Mouse (Mus musculus) embryonic stem cell, embryonic (primary cell): Measurements from ENCODE around the gene Ccdc83.

Experiments used
- CTCF ChIA-PET, 4 experiments: fragments of 300-600 bp in 2 of 4; fragments of 350-600 bp in 2 of 4; sonication (Branson Sonifier 250); formaldehyde crosslinking; loops; one replicate each; lab custom pipeline; 2022; ENCODE audit warnings: inconsistent platforms in 2 of 4; lab: Charles Lee
- POLR2A ChIA-PET, 4 experiments: fragments of 300-600 bp in 2 of 4; fragments of 350-600 bp in 2 of 4; sonication (Branson Sonifier 250); formaldehyde crosslinking; loops; one replicate each; lab custom pipeline; 2022; ENCODE audit warnings: antibody characterized with exemption in 4 of 4, inconsistent platforms in 1 of 4; lab: Charles Lee

Gene Ccdc83

DNA sequence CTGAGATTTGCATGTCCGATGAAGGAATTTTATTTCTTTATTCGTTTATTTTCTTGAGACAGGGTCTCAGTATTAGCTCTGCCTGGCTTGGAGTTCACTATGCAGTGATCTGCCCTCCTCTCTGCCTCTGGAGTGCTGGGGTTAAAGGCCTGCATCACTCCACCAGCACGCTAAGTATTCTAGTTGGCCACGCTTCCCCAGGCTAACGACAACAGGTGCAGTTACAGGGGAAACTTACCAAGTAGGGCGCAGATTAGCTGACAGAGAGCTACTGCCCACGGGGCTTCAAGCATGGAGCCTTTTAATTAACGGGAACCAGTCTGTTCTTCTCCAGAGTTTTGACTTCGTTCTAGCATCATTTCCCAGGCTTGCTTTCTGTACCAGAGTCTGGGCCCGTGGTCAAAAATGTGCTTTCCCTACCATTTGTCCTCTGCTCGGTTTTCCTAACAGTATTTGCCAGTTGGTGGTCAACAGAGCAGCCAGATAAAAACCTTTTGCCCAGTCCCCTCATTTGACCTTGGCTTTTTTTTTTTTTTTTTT lies 9.1 kb upstream of the Ccdc83 start:
- ChIA-PET POLR2A (no interaction called here), CTCF (no interaction called here)

DNA sequence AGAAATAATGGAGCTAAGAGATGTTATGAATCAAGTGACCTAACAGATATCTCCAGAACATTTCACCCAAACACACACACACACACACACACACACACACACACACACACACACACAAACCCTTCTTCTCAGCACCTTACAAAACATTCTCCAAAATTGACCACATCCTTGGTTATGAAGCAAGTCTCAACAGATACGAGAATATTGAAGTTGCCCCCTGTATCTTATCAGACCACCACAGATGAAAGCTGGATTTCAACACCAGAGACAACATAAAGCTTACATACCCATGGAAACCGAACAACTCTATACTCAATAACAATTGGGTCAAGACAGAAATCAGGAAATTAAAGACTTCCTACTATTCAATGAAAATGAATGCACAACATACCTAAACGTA lies 4.6 kb upstream of the Ccdc83 start:
- POLR2A ChIA-PET: no interaction called here
- CTCF ChIA-PET: no interaction called here

DNA sequence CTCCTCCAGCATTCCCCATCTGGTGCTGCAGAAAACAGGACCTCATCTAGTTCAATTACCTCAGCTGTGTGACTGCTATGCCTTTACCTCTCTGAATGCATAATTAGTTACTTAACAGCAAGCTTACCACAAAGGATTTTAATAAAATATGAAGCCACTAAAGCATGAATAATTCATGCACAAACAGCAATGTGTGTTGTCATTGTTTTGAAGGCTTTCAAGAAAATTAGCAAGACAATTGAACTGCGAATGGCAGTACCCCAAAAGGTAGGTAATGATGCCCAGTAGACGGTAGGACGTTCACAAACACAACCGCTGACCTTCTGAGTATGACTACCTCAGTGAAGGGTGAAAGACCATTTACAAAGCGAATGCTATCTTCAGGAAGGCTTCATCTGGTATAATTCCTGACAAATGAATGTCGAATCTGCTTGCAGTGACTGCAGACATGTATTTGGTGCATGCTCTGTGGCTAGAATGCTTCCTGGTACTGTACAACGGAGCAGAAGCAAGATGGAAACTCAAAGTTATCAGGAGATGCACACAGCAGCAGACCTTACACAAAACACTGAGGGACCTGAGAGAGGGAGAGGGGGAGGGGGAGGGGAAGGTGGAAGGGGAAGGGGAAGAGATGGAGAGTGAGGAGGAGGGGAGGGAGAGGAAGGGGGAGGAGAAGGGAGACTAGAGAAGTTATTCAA lies 3.5 kb downstream of the Ccdc83 start:
- CTCF ChIA-PET: no interaction called here
- POLR2A ChIA-PET: no interaction called here

DNA sequence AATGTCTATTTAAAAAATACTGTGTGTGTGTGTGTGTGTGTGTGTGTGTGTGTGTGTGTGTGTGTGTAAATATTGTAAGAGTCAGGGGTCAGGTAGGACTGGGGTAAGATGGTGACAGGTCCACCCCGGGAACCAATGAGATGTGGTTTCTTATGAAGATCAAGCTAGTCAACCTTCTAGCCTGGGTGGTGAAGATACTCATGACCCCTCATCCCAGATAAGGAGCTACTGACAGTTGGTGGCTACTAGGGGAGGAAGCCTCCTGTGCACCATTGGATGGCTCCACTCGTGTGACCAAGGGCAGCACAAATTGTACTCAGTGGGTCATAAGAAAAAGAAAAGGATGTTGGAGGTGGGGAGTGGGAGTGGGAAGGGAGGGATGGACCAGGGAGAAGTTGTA lies 5.7 kb downstream of the Ccdc83 start:
- ChIA-PET CTCF (interaction anchor here in 1 of 4 experiments (0.8 kb wide), 1 partner anchor 368 kb away, joined by 14 read pairs; no protein-coding TSS in a partner anchor), POLR2A (interaction anchor here in 1 of 4 experiments (0.7 kb wide), 1 partner anchor 1172 kb away, joined by 3 read pairs; no protein-coding TSS in a partner anchor)

DNA sequence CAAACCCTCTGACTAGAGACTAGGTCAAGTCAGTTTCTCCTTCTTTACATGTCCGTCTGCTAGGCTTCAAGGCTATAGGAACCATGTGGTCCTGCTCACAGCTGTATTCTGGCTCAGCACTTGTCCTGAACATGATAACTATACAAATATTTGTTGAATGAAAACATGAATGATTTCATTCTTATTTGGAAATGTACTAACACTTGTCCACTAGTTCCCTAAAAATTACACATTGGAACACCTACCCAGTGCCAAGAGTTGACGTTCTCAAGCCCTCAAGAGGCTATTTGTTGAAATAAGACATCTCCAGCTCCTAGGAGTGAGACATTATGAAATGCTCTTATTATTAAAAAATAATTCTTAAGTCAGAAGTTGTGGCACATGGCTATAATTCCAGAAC lies 6.9 kb downstream of the Ccdc83 start:
- ChIA-PET CTCF (no interaction called here), POLR2A (no interaction called here)

DNA sequence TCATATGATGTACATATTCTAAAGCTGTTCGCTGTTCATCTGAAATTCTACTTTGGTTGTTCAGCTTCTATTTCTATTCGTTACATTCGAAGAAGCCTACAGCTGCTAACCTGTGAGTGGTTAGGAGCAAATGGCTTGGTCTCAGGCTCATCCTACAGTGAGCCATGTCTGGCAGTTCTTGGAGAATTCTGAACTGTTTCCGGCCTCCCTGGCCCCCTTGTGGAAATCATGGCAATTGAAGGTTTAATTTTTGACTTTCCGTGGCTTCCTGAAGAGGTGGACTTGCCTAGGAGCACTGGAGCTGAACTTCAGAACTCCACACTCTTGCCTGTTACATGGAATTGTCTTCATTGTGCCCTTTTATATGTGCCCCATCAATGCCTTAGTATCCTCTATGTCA lies 12.6 kb downstream of the Ccdc83 start:
- CTCF ChIA-PET: no interaction called here

DNA sequence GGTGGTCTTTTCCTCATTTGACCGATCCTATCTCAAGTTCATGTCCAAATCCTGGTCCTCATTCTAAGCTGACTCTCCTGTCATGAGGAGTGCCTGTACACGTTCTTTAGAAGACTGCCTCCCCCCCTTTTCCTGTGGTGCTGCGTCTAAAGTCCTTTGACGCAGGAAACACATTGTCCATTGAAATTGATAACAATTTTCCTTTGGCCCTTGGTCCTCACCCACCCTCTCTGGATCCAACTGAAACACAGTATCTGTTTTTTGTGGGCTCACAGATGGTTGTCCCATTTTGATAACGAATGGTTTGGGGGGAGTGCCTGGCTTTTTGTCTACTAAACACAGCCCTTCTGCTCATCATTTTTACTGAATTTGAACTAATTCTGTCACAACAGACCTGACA lies 21.9 kb downstream of the Ccdc83 start:
- POLR2A ChIA-PET: no interaction called here
- CTCF ChIA-PET: no interaction called here

More for the DNA sequence above, 12.6 kb downstream of the Ccdc83 start:
- POLR2A ChIA-PET: no interaction called here

DNA sequence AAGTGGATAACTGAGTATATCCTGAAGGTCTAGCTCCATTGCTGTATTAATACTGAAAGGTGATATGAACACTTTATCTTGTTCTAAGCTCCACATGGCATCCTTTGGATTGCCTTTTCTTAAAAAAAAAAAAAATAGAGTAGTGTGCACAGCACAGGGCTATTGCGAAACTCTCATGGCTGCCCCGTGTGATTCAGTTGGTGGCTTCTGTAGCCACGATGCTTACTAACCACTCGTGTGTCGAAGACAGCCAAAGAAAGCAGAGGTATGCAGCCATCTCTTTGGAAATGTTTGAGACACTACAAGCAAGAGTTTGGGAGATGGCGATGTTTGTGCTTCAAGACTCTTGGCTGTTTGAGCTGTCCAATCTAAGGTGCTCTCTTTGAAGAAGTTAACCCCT lies 22.4 kb downstream of the Ccdc83 start:
- POLR2A ChIA-PET: no interaction called here
- CTCF ChIA-PET: interaction anchor here in 1 of 4 experiments (0.7 kb wide), 1 partner anchor 347 kb away, joined by 3 read pairs; no protein-coding TSS in a partner anchor

DNA sequence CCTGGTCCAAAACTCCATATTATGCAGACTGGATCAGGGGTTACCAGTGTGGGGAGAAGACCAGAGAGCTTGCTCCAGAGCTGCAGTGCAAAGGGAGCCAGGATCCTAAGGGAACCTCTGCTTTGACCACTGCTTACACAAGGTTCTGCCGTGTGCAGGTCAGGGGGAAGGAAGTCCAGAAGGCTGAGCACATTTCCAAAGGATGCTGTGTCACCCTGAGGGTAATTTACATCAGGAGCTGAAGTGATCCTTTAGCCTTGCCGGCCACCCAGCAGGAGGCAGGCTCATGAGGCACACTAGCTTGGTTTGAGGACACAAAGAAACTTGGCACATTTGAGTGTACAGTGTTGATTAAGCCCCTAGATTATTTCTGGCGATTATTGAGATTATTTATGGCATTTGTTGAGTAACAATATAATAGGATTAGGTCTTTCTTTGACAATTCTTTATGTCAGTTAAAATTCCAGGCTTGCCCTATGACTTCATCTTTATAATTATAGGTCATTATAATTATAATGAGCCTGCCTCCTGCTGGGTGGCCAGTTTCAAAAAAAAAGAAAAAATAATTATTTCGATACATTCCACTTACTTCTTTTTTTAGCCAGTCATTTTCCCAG lies 29.2 kb downstream of the Ccdc83 start:
- CTCF ChIA-PET: interaction anchor here in 1 of 4 experiments (0.7 kb wide), 1 partner anchor 18 kb away, joined by 3 read pairs; no protein-coding TSS in a partner anchor

DNA sequence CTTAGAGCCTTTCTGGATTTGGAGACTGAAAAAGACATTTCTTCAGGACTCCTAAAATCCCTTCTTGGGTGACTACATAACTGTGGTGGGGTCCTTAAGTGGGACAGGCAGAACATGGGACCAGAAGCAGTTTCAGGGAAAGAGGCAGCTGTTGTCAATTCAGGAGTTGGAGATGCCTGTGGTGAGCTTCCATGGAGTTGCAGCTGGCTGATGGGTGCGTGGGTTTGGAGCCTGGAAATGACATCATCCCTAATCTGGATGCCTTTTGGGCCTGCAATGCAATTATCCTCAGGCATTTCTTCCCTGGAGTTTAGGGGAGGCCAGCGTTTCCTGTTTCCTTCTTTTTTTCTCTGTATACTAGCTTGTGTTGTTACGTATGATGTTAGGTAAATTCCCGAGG lies 31.7 kb downstream of the Ccdc83 start:
- ChIA-PET CTCF (interaction anchor here in 2 of 4 experiments (0.5 to 0.9 kb wide), 3 partner anchors 103 to 236 kb away, joined by 3 to 12 read pairs (median 9); no protein-coding TSS in a partner anchor), POLR2A (no interaction called here)

More for the DNA sequence above, 29.2 kb downstream of the Ccdc83 start:
- POLR2A ChIA-PET: no interaction called here

DNA sequence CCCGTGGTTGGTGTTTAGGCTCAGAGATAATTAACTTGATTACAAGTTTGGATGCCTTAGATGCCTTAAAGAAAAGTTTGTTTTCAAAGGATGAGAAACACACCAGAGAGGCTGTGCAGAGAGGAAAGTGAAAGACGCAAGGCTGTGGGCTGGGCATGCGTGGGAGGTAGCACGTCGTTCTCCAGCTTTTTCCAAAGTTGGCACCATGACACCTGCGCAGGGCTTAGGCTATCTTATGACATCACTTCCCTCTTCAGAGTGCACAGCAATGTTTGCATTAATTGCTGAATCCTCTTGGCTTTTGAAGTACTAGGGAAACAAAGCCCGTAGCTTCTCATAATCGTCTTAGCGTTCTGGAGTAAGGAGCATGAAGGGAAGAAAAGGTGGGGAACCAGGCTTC lies 34.1 kb downstream of the Ccdc83 start:
- ChIA-PET CTCF (no interaction called here), POLR2A (interaction anchor here in 1 of 4 experiments (0.7 kb wide), 1 partner anchor 395 kb away, joined by 3 read pairs; no protein-coding TSS in a partner anchor)

DNA sequence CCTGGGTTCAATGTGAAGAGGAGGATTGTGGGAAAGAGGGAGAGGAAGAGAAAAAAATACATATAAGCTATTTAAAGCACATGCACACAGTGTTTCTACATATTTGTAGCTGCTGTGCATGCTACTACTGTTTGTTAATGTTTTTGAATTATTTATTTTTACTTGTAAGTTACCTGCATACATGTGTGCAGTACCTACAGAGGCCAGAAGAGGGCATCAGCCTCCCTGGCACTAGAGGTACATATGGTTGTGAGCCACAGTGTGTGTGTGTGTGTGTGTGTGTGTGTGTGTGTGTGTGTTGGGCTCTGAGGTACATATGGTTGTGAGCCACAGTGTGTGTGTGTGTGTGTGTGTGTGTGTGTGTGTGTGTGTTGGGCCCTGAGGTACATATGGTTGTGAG lies 36.7 kb downstream of the Ccdc83 start:
- ChIA-PET CTCF (interaction anchor here in 2 of 4 experiments (0.6 to 0.7 kb wide), 2 partner anchors 46 to 304 kb away, joined by 3 to 4 read pairs; no protein-coding TSS in a partner anchor), POLR2A (interaction anchor here in 1 of 4 experiments (0.6 kb wide), 1 partner anchor 232 kb away, joined by 4 read pairs; no protein-coding TSS in a partner anchor)

DNA sequence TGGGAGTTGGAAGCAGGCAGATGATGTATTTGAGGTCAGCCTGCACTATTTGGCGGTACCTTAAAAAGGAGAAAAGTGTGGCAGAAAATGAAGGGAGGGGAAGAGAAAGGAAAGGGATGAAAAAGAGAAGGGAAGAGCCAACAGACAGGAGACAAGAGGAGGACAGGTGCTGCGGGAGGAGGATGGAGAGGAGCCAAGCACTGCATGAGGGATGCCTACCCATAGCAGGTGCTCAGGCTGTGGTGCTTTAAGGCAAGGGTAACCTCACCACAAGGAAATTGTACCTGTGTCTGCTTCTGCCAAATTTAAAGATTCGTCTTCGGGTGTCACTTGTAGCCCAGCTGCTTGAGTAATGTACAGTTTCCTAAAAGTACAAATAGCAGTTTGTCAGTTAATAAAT lies 37.5 kb downstream of the Ccdc83 start:
- ChIA-PET POLR2A (interaction anchor here in 1 of 4 experiments (0.6 kb wide), 1 partner anchor 231 kb away, joined by 4 read pairs; no protein-coding TSS in a partner anchor), CTCF (no interaction called here)

DNA sequence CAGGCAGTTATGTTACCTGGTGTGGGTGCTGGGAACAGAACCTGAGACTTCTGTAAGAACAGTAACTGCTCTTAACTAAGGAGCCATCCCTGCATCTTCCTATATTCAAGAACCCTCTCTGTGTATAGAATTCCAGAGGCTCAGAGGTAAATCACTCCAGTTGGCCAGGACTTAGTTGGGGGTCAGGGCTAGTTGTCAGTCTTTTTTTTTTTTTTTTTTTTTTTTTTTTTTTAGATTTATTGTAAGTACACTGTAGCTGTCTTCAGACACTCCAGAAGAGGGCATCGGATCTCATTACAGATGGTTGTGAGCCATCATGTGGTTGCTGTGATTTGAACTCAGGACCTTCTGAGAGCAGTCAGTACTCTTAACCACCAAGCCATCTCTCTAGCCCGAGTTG lies 44.1 kb downstream of the Ccdc83 start:
- CTCF ChIA-PET: interaction anchor here in 1 of 4 experiments (0.6 kb wide), 1 partner anchor 380 kb away, joined by 3 read pairs; no protein-coding TSS in a partner anchor

DNA sequence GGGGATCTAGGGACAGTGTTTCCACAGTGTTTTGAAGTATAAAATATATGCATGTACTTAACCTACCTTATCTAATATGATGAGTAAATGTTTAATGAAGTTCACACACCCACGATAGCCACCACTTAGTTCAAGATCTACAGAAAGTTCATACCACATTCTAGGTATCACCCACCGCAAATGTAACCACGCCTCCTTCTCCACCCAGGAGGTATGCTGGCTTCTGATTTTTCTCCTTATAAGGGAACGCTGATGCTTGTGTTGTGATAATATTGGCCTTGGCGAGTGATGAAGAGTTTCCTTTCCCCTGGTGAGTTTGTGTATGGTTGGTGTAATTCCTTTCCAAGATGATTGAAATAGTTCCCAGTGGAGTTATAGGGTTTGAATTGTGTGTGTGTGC lies 47.5 kb downstream of the Ccdc83 start:
- CTCF ChIA-PET: no interaction called here

More for the DNA sequence above, 44.1 kb downstream of the Ccdc83 start:
- POLR2A ChIA-PET: no interaction called here

DNA sequence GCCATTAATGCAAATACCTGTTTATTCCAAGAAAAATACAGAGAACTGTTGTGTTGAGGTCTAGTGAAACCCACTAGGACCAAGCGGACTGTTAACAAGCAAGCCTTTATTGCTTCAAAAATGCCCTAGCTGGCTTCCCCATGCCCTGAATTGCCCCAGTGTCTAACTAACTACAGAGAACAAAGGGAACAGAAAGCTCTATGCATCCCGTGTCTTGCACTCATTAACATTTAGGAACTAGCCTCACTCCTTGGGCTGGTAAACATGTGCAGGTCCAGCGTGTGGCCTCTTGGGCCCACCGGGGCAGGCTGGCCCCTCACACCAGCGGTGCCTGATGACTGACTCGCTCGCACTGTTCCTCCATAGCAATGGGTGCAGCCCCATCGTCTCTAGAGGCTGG lies 49.1 kb downstream of the Ccdc83 start:
- ChIA-PET CTCF (interaction anchor here in 1 of 4 experiments (1.0 kb wide), 1 partner anchor 13 kb away, joined by 3 read pairs; no protein-coding TSS in a partner anchor), POLR2A (interaction anchor here in 3 of 4 experiments (0.6 to 1.3 kb wide), 5 partner anchors 11 to 275 kb away, joined by 3 to 4 read pairs (median 3); partner anchors contain the start of genes Eed (in 1 of the 3) and Hikeshi (in 1 of the 3))

More for the DNA sequence above, 47.5 kb downstream of the Ccdc83 start:
- POLR2A ChIA-PET: no interaction called here

DNA sequence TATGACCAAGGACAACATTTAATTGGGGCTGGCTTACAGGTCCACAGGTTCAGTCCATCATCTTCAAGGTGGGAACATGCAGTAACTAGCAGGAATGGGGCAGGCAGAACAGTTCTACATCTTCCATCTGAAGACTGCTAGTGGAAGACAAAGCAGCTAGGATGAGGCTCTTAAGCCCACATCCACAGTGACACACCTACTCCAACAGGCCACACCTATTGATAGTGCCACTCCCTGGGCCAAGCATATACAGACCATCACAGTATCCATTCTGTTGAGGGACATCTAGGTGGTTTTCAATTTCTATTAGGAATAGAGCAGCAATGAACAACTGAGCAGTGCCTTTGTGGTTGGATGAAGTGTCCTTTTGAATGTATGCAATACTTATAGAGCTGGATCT lies 54.6 kb downstream of the Ccdc83 start:
- ChIA-PET POLR2A (interaction anchor here in 2 of 4 experiments (1.0 kb wide), 2 partner anchors 80 to 213 kb away, joined by 3 to 4 read pairs; no protein-coding TSS in a partner anchor), CTCF (interaction anchor here in 1 of 4 experiments (0.7 kb wide), 2 partner anchors 29 to 33 kb away, joined by 5 to 10 read pairs; no protein-coding TSS in a partner anchor)

DNA sequence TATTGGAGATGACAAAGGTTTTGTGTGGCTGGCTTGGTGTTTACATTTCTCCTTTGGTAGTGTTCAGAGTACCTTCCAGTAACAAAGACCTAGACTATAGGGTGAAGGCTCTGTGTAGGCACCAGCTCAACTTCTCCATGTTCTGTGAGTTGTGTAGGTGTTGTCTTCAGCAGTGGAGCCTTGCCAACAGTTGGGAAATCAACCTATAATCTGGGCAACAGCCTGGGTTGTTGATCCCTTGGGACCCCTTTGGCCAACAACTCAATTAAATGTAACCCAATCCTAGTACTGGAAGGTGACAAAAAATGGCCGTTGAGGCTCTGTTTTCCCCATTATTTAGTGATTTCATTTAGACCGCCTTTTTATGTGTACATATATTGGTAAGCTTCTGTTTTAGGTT lies 55.5 kb downstream of the Ccdc83 start:
- CTCF ChIA-PET: no interaction called here
- POLR2A ChIA-PET: no interaction called here

DNA sequence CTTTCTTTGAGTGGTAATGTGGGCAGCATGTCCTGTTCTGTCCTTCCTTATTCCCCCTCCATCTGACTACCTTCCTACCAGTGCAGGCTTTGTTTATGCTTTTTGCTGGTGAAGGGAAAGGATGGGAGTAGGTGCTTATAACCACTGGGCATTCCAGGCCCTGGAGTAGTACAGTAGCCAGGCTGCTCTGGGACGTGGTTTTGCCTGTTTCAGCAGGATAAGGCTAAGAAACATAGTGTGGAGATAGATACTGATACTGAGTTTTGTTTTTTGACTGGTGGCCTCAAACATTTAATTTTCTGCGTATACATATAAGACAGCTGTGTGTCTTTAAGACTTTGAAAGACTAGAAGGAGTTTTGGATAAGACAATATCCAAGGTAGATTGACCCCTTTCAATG lies 61.7 kb downstream of the Ccdc83 start:
- ChIA-PET CTCF (no interaction called here), POLR2A (interaction anchor here in 1 of 4 experiments (0.7 kb wide), 1 partner anchor 9 kb away, joined by 3 read pairs; no protein-coding TSS in a partner anchor)
